Comparison of ENCODE assay signal across 8 mouse cellular contexts in genomic region chr8:122281317-122282034, GRCm38 (mm10). TPM values are rescaled to one million over a fixed set of nuclear protein-coding genes. Genes with fewer than 3 reads are reported as not detected.
A peak's percentile ranks its signal among the peaks of the same experiment; 100 is the strongest.
DNase-seq lines count a peak whose midpoint lies in the region; ATAC-seq and TF ChIP-seq lines count a peak whose summit lies in the region.

No protein-coding gene starts in this region.

- peak overlapping the region; percentile 83 for H3K4me3 ChIP-seq in E14TG2a.4 (replicated peaks; ENCODE audit: low read length)
- H3K4me3 ChIP-seq in forebrain, embryonic 12.5 days (replicated peaks): peak overlapping the region; percentile 56
- peak overlapping the region; percentile 68 for H3K4me3 ChIP-seq in heart, postnatal 0 days (ENCODE audit: low read depth, low read length)
- H3K4me3 ChIP-seq in liver, embryonic 16.5 days (ENCODE audit: low read depth, low read length): peak overlapping the region; percentile 93
- H3K4me3 ChIP-seq in neural tube, embryonic 13.5 days: peak overlapping the region; percentile 56
- H3K4me3 ChIP-seq in testis, adult 2 months (ENCODE audit: control insufficient read depth, low read depth, low read length): peak overlapping the region; percentile 69

- H3K27ac ChIP-seq in forebrain, embryonic 12.5 days: peak overlapping the region; percentile 69
- peak overlapping the region; percentile 88 for H3K27ac ChIP-seq in heart, postnatal 0 days (ENCODE audit: low read depth)
- peak overlapping the region; percentile 91 for H3K27ac ChIP-seq in liver, embryonic 16.5 days (ENCODE audit: low read length)
- peak overlapping the region; percentile 69 for H3K27ac ChIP-seq in neural tube, embryonic 13.5 days (replicated peaks)
- peak overlapping the region; percentile 74 for H3K27ac ChIP-seq in testis, adult 2 months (ENCODE audit: control insufficient read depth, insufficient read depth, low read depth, low read length)

- peak overlapping the region; percentile 98 for H3K4me2 ChIP-seq in forebrain, embryonic 12.5 days
- H3K4me2 ChIP-seq in heart, postnatal 0 days (ENCODE audit: low read depth, low read length): peak overlapping the region; percentile 83
- H3K4me2 ChIP-seq in liver, embryonic 16.5 days (ENCODE audit: low read depth, low read length): peak overlapping the region; percentile 74
- H3K4me2 ChIP-seq in neural tube, embryonic 13.5 days: peak overlapping the region; percentile 99

- TF ChIP-seq EP300 in heart, postnatal 0 days (IDR thresholded peaks at IDR 0.05; ENCODE audit: low read depth): no peak

- peaks cover 53% of the 10 kb centered on the region for H3K4me1 ChIP-seq in E14TG2a.4 (replicated peaks; ENCODE audit: low read depth, low read length)
- peaks cover 50% of the 10 kb centered on the region for H3K4me1 ChIP-seq in forebrain, embryonic 12.5 days
- H3K4me1 ChIP-seq in heart, postnatal 0 days (ENCODE audit: control insufficient read depth, insufficient read depth): peaks cover 23% of the 10 kb centered on the region
- H3K4me1 ChIP-seq in liver, embryonic 16.5 days (ENCODE audit: control insufficient read depth, low read depth, low read length): peaks cover 52% of the 10 kb centered on the region
- H3K4me1 ChIP-seq in neural tube, embryonic 13.5 days (replicated peaks): peaks cover 57% of the 10 kb centered on the region
- peaks cover 36% of the 10 kb centered on the region for H3K4me1 ChIP-seq in testis, adult 2 months (ENCODE audit: control insufficient read depth, insufficient read depth, low read length)

- peaks cover 68% of the 10 kb centered on the region for H3K27me3 ChIP-seq in E14TG2a.4 (ENCODE audit: insufficient read depth, low read length)
- H3K27me3 ChIP-seq in forebrain, embryonic 12.5 days: peaks cover 48% of the 10 kb centered on the region
- H3K27me3 ChIP-seq in heart, postnatal 0 days (ENCODE audit: control insufficient read depth, insufficient read depth, low read length): no peaks in the 10 kb centered on the region
- H3K27me3 ChIP-seq in liver, embryonic 16.5 days (ENCODE audit: control insufficient read depth, insufficient read depth, low read depth, low read length): no peaks in the 10 kb centered on the region
- H3K27me3 ChIP-seq in neural tube, embryonic 13.5 days: peaks cover 33% of the 10 kb centered on the region
- H3K27me3 ChIP-seq in testis, adult 2 months (ENCODE audit: control insufficient read depth, insufficient read depth, low read length): no peaks in the 10 kb centered on the region

- peak; percentile 99 for DNase-seq in c-Kit-positive CD71-positive TER-119-positive erythroid progenitor cells, embryonic 14.5 days (ENCODE audit: low spot score)
- DNase-seq in heart, postnatal 0 days (ENCODE audit: low spot score): peak; percentile 99
- peak; percentile 100 for DNase-seq in kidney, postnatal 4 days

- H3K36me3 ChIP-seq in E14TG2a.4 (ENCODE audit: insufficient read depth, low read length): no peaks in the 10 kb centered on the region
- H3K36me3 ChIP-seq in forebrain, embryonic 12.5 days (replicated peaks): no peaks in the 10 kb centered on the region
- no peaks in the 10 kb centered on the region for H3K36me3 ChIP-seq in heart, postnatal 0 days (replicated peaks; ENCODE audit: control insufficient read depth, insufficient read depth, low read length)
- no peaks in the 10 kb centered on the region for H3K36me3 ChIP-seq in liver, embryonic 16.5 days (ENCODE audit: control insufficient read depth, insufficient read depth)
- no peaks in the 10 kb centered on the region for H3K36me3 ChIP-seq in neural tube, embryonic 13.5 days
- H3K36me3 ChIP-seq in testis, adult 2 months (ENCODE audit: control insufficient read depth, insufficient read depth, low read length): no peaks in the 10 kb centered on the region

- peak; percentile 35; the same call in 1 of the 2 replicates for TF ChIP-seq POLR2A in testis, adult 2 months (IDR thresholded peaks at IDR 0.05; ENCODE audit: control insufficient read depth, low read depth, low read length)

- under 1% methylated on average over 41 of the region's 47 CpGs for WGBS in forebrain, embryonic 12.5 days
- WGBS in heart, postnatal 0 days: under 1% methylated on average over 39 of the region's 47 CpGs
- under 1% methylated on average over 47 of the region's 47 CpGs for WGBS in liver, embryonic 16.5 days (ENCODE audit: insufficient replicate concordance)
- WGBS in neural tube, embryonic 13.5 days: under 1% methylated on average over 45 of the region's 47 CpGs

- peak; percentile 91 for ATAC-seq in forebrain, embryonic 12.5 days (ENCODE audit: low FRiP score)
- peak; percentile 90 for ATAC-seq in heart, postnatal 0 days (ENCODE audit: insufficient read depth, low read depth)
- ATAC-seq in liver, embryonic 16.5 days (ENCODE audit: low read depth): peak; percentile 83
- peak; percentile 92 for ATAC-seq in neural tube, embryonic 13.5 days (ENCODE audit: low read depth)

- peak overlapping the region; percentile 68 for H3K9ac ChIP-seq in forebrain, embryonic 12.5 days
- peak overlapping the region; percentile 83 for H3K9ac ChIP-seq in heart, postnatal 0 days (replicated peaks; ENCODE audit: low read depth, low read length)
- peak overlapping the region; percentile 68 for H3K9ac ChIP-seq in liver, embryonic 16.5 days (ENCODE audit: low read depth, low read length)
- H3K9ac ChIP-seq in neural tube, embryonic 13.5 days: 0 out of 2 replicates have a peak overlapping the region, but pooled peaks have one; percentile 47

- H3K9me3 ChIP-seq in E14TG2a.4 (ENCODE audit: low read length): no peaks in the 10 kb centered on the region
- no peaks in the 10 kb centered on the region for H3K9me3 ChIP-seq in forebrain, embryonic 12.5 days
- no peaks in the 10 kb centered on the region for H3K9me3 ChIP-seq in heart, postnatal 0 days (replicated peaks; ENCODE audit: control insufficient read depth, low read length)
- H3K9me3 ChIP-seq in liver, embryonic 16.5 days (replicated peaks; ENCODE audit: control insufficient read depth, low read length): no peaks in the 10 kb centered on the region
- no peaks in the 10 kb centered on the region for H3K9me3 ChIP-seq in neural tube, embryonic 13.5 days

- no peak for TF ChIP-seq CTCF in E14TG2a.4 (conservative IDR thresholded peaks at IDR 0.05; ENCODE audit: low read length)
- no peak for TF ChIP-seq CTCF in heart, postnatal 0 days (IDR thresholded peaks at IDR 0.05; ENCODE audit: low read depth)
- 0 out of 2 replicates have a peak, but pooled peaks have one; percentile 5 for TF ChIP-seq CTCF in testis, adult 2 months (IDR thresholded peaks at IDR 0.05; ENCODE audit: control insufficient read depth, insufficient read depth, insufficient replicate concordance, low read depth, low read length)

RNA-seq across cellular contexts. Expression of gene Zfpm1, which starts 0.5 kb away (rescaled TPM):
- polyA plus RNA-seq in forebrain, embryonic 12.5 days (2016; fragmentation: Nextera tagmentation; extraction: Ambion mirVana): 0.82 and 1.2 TPM in 2 replicates
- 28.4 and 45.3 TPM in 2 replicates for total RNA-seq in heart, postnatal 0 days (2014; rRNA removed; ENCODE audit: low replicate concordance)
- 2.3 and 2.5 TPM in 2 replicates for polyA plus RNA-seq in heart, postnatal 0 days (2015; fragmentation: Nextera tagmentation; extraction: Ambion mirVana)
- polyA plus RNA-seq in liver, embryonic 16.5 days (2015; fragmentation: Nextera tagmentation; extraction: Ambion mirVana): 6.8 and 8.1 TPM in 2 replicates
- polyA plus RNA-seq in neural tube, embryonic 13.5 days (2015; fragmentation: Nextera tagmentation; extraction: Ambion mirVana): 0.83 and 0.89 TPM in 2 replicates
- 35.2 and 35.7 TPM in 2 replicates for polyA plus RNA-seq in testis, adult 2 months (2012; rRNA removed)

Comparison
In these comparisons a context has a peak if more than half of its experiments do, and no peak if none do; other contexts are left out.
1. Peak in every context shown above with its lines: DNase-seq, ATAC-seq, H3K4me3 ChIP-seq and H3K27ac ChIP-seq.